Mouse (Mus musculus) frontal cortex, adult (tissue): ENCODE measurements at regions not wholly inside any gene's neighbourhood (a gene's known extent, or its start where the extent isn't known, plus 50 kb on each side); places are given as distances from the start of the nearest gene placed in this dataset.

Experiments used
- ATAC-seq: cut with Nextera tagmentation; 2 replicates; pipeline ENCODE4 v1.9.2; 2017; ENCODE audit warnings: mild to moderate bottlenecking, moderate library complexity, mixed read lengths; ENCODE audit not compliant: low TSS enrichment

- ATAC-seq = no peak
These were observed 59.7 kb downstream of the H2al1j start for GRCm38 (mm10) chrX:11387200-11387940.

- no peak for ATAC-seq
These were observed 61.2 kb downstream of the H2al1j start for GRCm38 (mm10) chrX:11388860-11389259.

- ATAC-seq = no peak
These were observed 72.8 kb downstream of the H2al1j start for GRCm38 (mm10) chrX:11400406-11400805.

GRCm38 (mm10) chrX:11404369-11404768 lies 76.7 kb downstream of the H2al1j start:
- ATAC-seq = no peak

- ATAC-seq = no peak
These were observed 84.7 kb downstream of the H2al1j start for GRCm38 (mm10) chrX:11412316-11412826.

- no peak for ATAC-seq
These were observed 88.0 kb downstream of the H2al1j start for GRCm38 (mm10) chrX:11415662-11416061.

- no peak for ATAC-seq
These were observed 88.9 kb downstream of the H2al1j start for GRCm38 (mm10) chrX:11416510-11416909.

- no peak for ATAC-seq
These were observed 90.2 kb downstream of the H2al1j start for GRCm38 (mm10) chrX:11417861-11418260.

GRCm38 (mm10) chrX:11418261-11418660 lies 90.6 kb downstream of the H2al1j start:
- no peak for ATAC-seq

- no peak for ATAC-seq
These were observed 91.6 kb downstream of the H2al1j start for GRCm38 (mm10) chrX:11419162-11419631.

GRCm38 (mm10) chrX:11432403-11433004 lies 104.9 kb downstream of the H2al1j start:
- ATAC-seq = peak; percentile 91

- no peak for ATAC-seq
These were observed 107.7 kb downstream of the H2al1j start for GRCm38 (mm10) chrX:11435338-11435737.

GRCm38 (mm10) chrX:11437151-11437944 lies 109.7 kb downstream of the H2al1j start:
- no peak for ATAC-seq

GRCm38 (mm10) chrX:11443543-11443942 lies 115.9 kb downstream of the H2al1j start:
- peak; percentile 65; the same call in 1 of the 2 replicates for ATAC-seq

- ATAC-seq = no peak
These were observed 116.7 kb downstream of the H2al1j start for GRCm38 (mm10) chrX:11444261-11444725.

- no peak for ATAC-seq
These were observed 121.1 kb downstream of the H2al1j start for GRCm38 (mm10) chrX:11448711-11449110.

- ATAC-seq = no peak
These were observed 130.9 kb downstream of the H2al1j start for GRCm38 (mm10) chrX:11458521-11458920.

- ATAC-seq = peak; percentile 70
These were observed 136.4 kb downstream of the H2al1j start for GRCm38 (mm10) chrX:11463955-11464511.

GRCm38 (mm10) chrX:11466191-11466590 lies 138.6 kb downstream of the H2al1j start:
- peak; percentile 47; the same call in 1 of the 2 replicates for ATAC-seq

GRCm38 (mm10) chrX:11479696-11480339 lies 152.2 kb downstream of the H2al1j start:
- ATAC-seq = no peak

- no peak for ATAC-seq
These were observed 154.5 kb downstream of the H2al1j start for GRCm38 (mm10) chrX:11482141-11482540.
